Mouse (Mus musculus): ENCODE measurements at regions not wholly inside any gene's neighbourhood (a gene's known extent, or its start where the extent isn't known, plus 50 kb on each side); places are given as distances from the start of the nearest gene placed in this dataset.

- DNase-seq (ENCODE audit: low read depth, low spot score), result peak; percentile 64
These were observed 1214.4 kb upstream of the Igfbp7 start for GRCm38 (mm10) chr5:78621987-78622854.

DNA sequence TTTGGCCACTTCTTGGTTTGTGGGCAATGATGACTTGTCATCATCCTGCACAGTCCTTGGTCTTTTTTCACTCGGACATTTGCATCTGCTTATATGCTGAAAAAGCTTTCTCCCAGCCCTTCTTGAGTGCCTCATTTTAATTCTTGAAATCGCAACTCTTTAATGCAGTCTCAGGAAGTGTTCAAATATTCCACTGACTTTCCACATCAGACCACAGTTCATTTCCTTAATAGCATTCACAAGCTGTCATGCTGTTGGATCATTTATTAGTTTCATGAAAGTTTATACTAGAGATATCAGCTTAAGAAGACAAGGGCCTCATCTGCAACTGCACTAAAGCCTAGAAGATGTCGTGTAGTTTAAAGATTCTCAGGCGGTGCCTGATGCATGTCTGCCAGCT lies 1200.5 kb upstream of the Igfbp7 start:
- no peak for DNase-seq (ENCODE audit: low read depth, low spot score)

GRCm38 (mm10) chr5:78602599-78602998 lies 1194.8 kb upstream of the Igfbp7 start:
- no peak for DNase-seq (ENCODE audit: low read depth, low spot score)

DNA sequence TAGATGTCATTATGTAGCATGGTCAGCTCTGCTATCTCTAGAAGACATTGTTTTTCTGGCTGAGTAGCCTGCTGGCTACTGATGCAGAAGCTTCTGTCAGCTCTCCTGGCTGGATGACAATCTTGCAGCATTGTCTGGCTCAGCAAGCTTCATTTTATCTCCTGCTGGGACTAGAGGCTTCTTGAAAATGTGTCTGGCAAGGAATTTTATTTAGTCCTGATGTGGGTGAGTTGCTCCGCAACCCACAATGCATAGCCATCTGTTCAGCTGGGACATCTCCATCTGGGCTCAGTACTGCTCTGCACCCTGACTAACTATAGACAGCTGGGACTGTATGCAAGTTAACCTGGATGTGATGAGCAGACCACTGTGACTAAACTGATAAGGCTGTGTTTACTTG lies 1177.0 kb upstream of the Igfbp7 start:
- peak; percentile 93 for DNase-seq (ENCODE audit: low read depth, low spot score)

DNA sequence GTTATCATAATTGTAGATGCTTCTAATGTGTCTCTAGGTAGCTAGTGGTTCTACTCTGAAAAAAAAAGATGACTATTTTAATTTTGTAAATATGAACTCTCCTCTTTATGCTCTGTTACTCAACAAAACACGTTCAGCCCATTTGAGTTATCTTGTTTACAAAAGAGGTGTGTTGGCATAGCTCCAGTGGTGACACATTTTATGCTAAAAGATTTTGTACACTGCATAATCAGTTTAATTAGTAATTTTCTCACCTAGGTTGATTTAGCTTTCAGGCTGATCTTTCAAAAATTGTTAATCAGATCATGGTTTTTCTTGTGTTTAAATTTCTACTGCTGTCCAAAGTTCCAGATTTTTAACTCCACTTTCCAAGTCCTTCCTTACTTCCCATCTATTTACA lies 1149.1 kb upstream of the Igfbp7 start:
- peak; percentile 6 for DNase-seq (ENCODE audit: low read depth, low spot score)

DNA sequence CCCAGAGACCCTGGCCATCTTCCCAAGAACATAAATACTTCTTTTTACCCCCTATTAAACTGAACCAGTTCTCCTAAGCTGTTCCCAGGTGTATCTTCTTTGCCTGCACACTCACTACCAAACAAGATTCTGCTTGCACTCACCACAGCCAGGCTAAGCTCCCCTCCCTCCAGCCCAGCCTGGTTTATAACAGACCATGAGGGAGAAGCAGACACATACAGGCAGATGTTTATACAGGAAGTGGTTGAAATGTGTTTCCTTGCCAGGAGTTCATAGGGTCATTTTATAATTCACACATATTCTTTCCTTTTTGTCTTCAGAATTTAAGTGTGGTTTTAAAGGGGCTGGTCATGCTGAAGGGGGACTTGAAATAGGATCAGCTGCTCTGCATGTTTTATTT lies 1127.5 kb upstream of the Igfbp7 start:
- DNase-seq (ENCODE audit: low read depth, low spot score), result no peak

All from brain, adult 2 months (tissue).